Mouse (Mus musculus) thymus, postnatal 36 days (tissue): ENCODE data around the gene Chil3.
"Not testable (repeated sequence)": the region's sequence is repeated elsewhere in the genome, so short reads cannot be mapped to it uniquely, and the experiment has no call there.

Experiments used
- DNase-seq, 2 experiments: peaks; one replicate each; pipeline ENCODE4 v3.0.0; 2022; ENCODE audit warnings: mixed read lengths in 2 of 2

The Chil3 gene

GRCm38 (mm10) chr3:106167464-106167863, at the start of gene Chil3:
Gene Chil3, minus strand, starts transcription at chr3:106167564.
- DNase-seq, result no peak

GRCm38 (mm10) chr3:106198030-106198429, 30.7 kb upstream of the Chil3 start:
- not testable (repeated sequence) for DNase-seq

GRCm38 (mm10) chr3:106197246-106197645, 29.9 kb upstream of the Chil3 start:
- DNase-seq, result not testable (repeated sequence)

GRCm38 (mm10) chr3:106196276-106196675, 28.9 kb upstream of the Chil3 start:
- no peak for DNase-seq

- DNase-seq, result no peak
Measured at GRCm38 (mm10) chr3:106195486-106195885, 28.1 kb upstream of the Chil3 start.

- no peak for DNase-seq
Measured at GRCm38 (mm10) chr3:106187991-106188390, 20.6 kb upstream of the Chil3 start.

- DNase-seq, result no peak
Measured at GRCm38 (mm10) chr3:106177509-106178189, 10.3 kb upstream of the Chil3 start.

- not testable (repeated sequence) for DNase-seq
Measured at GRCm38 (mm10) chr3:106174971-106175370, 7.6 kb upstream of the Chil3 start.

GRCm38 (mm10) chr3:106172506-106172905, 5.1 kb upstream of the Chil3 start:
- not testable (repeated sequence) for DNase-seq

- DNase-seq, result no peak
Measured at GRCm38 (mm10) chr3:106171135-106171731, 3.9 kb upstream of the Chil3 start.

GRCm38 (mm10) chr3:106170522-106171053, 3.2 kb upstream of the Chil3 start:
- no peak for DNase-seq

- no peak for DNase-seq
Measured at GRCm38 (mm10) chr3:106154413-106154812, 13.0 kb downstream of the Chil3 start.

GRCm38 (mm10) chr3:106144081-106144480, 23.3 kb downstream of the Chil3 start:
- no peak for DNase-seq

- DNase-seq, result no peak
Measured at GRCm38 (mm10) chr3:106131690-106132089, 35.7 kb downstream of the Chil3 start.

- no peak for DNase-seq
Measured at GRCm38 (mm10) chr3:106128807-106129493, 38.4 kb downstream of the Chil3 start.

GRCm38 (mm10) chr3:106126999-106127398, 40.4 kb downstream of the Chil3 start:
- no peak for DNase-seq

- no peak for DNase-seq
Measured at GRCm38 (mm10) chr3:106112929-106113328, 54.4 kb downstream of the Chil3 start, which contains the start of gene Chia1. Gene Chia1, plus strand, starts transcription at chr3:106113229.
